Mouse (Mus musculus) cerebellum, adult 9-10 months (tissue): ENCODE results near the gene Chst3.
"Not testable (repeated sequence)": the region's sequence is repeated elsewhere in the genome, so short reads cannot be mapped to it uniquely, and the experiment has no call there.

Source experiments
- DNase-seq: peaks from one replicate; pipeline ENCODE4 v3.0.0; 2022

Chst3 gene

GRCm38 (mm10) chr10:60218591-60219499 is at the start of gene Chst3:
Gene Chst3 (minus strand): TSS chr10:60219260.
- DNase-seq, result no peak

GRCm38 (mm10) chr10:60268738-60269137 is 49.7 kb upstream of the Chst3 start:
- DNase-seq, result no peak

- no peak for DNase-seq
Measured at GRCm38 (mm10) chr10:60266842-60267401, 47.9 kb upstream of the Chst3 start.

GRCm38 (mm10) chr10:60265252-60265651 is 46.2 kb upstream of the Chst3 start:
- DNase-seq, result no peak

- DNase-seq, result no peak
Measured at GRCm38 (mm10) chr10:60263351-60263750, 44.3 kb upstream of the Chst3 start.

- DNase-seq, result peak; percentile 45
Measured at GRCm38 (mm10) chr10:60262386-60262785, 43.3 kb upstream of the Chst3 start.

GRCm38 (mm10) chr10:60261530-60261929 is 42.5 kb upstream of the Chst3 start:
- DNase-seq, result no peak

GRCm38 (mm10) chr10:60260557-60261294 is 41.7 kb upstream of the Chst3 start:
- no peak for DNase-seq

- DNase-seq, result no peak
Measured at GRCm38 (mm10) chr10:60257261-60257825, 38.3 kb upstream of the Chst3 start.

GRCm38 (mm10) chr10:60256088-60256487 is 37.0 kb upstream of the Chst3 start:
- DNase-seq, result no peak

GRCm38 (mm10) chr10:60252606-60253005 is 33.5 kb upstream of the Chst3 start:
- no peak for DNase-seq

GRCm38 (mm10) chr10:60252187-60252586 is 33.1 kb upstream of the Chst3 start:
- no peak for DNase-seq

- DNase-seq, result no peak
Measured at GRCm38 (mm10) chr10:60250426-60250965, 31.4 kb upstream of the Chst3 start.

- DNase-seq, result not testable (repeated sequence)
Measured at GRCm38 (mm10) chr10:60248345-60248744, 29.3 kb upstream of the Chst3 start.

GRCm38 (mm10) chr10:60246519-60246918 is 27.5 kb upstream of the Chst3 start:
- DNase-seq, result peak; percentile 54

GRCm38 (mm10) chr10:60245635-60246034 is 26.6 kb upstream of the Chst3 start:
- DNase-seq, result peak; percentile 19

- peak; percentile 97 for DNase-seq
Measured at GRCm38 (mm10) chr10:60245041-60245440, 26.0 kb upstream of the Chst3 start.

- DNase-seq, result no peak
Measured at GRCm38 (mm10) chr10:60243941-60244340, 24.9 kb upstream of the Chst3 start.

- DNase-seq, result no peak
Measured at GRCm38 (mm10) chr10:60240416-60240815, 21.4 kb upstream of the Chst3 start.

GRCm38 (mm10) chr10:60237475-60238154 is 18.6 kb upstream of the Chst3 start:
- peak; percentile 64 for DNase-seq

- not testable (repeated sequence) for DNase-seq
Measured at GRCm38 (mm10) chr10:60235876-60236275, 16.8 kb upstream of the Chst3 start.

- no peak for DNase-seq
Measured at GRCm38 (mm10) chr10:60234006-60234405, 14.9 kb upstream of the Chst3 start.
